Mouse (Mus musculus) retina, embryonic 14.5 days (tissue): ENCODE results near the gene H2-Ke6.
A peak's percentile ranks its signal among the peaks of the same experiment; 100 is the strongest.

Experiments used
- DNase-seq: peaks from one replicate; pipeline ENCODE4 v3.0.0-alpha.2; 2015; ENCODE audit warnings: low spot score

H2-Ke6 gene

GRCm38 (mm10) chr17:34027656-34028223, at the start of gene H2-Ke6:
Gene H2-Ke6, minus strand, starts transcription at chr17:34028060.
- peak; percentile 96 for DNase-seq

GRCm38 (mm10) chr17:34077549-34077948, 49.7 kb upstream of the H2-Ke6 start:
- peak; percentile 95 for DNase-seq

- DNase-seq: peak; percentile 81
Measured at GRCm38 (mm10) chr17:34075271-34075670, 47.4 kb upstream of the H2-Ke6 start.

- no peak for DNase-seq
Measured at GRCm38 (mm10) chr17:34072091-34072490, 44.2 kb upstream of the H2-Ke6 start.

- DNase-seq: no peak
Measured at GRCm38 (mm10) chr17:34068864-34069263, 41.0 kb upstream of the H2-Ke6 start.

GRCm38 (mm10) chr17:34057224-34057623, 29.4 kb upstream of the H2-Ke6 start:
- no peak for DNase-seq

- DNase-seq: no peak
Measured at GRCm38 (mm10) chr17:34047404-34048050, 19.7 kb upstream of the H2-Ke6 start.

- DNase-seq: no peak
Measured at GRCm38 (mm10) chr17:34045941-34046340, 18.1 kb upstream of the H2-Ke6 start.

GRCm38 (mm10) chr17:34039562-34040450, 11.9 kb upstream of the H2-Ke6 start:
- no peak for DNase-seq

GRCm38 (mm10) chr17:34038878-34039561, 11.2 kb upstream of the H2-Ke6 start, which contains the start of gene Col11a2:
Gene Col11a2, plus strand, starts transcription at chr17:34039437.
- peak; percentile 42 for DNase-seq

- no peak for DNase-seq
Measured at GRCm38 (mm10) chr17:34038440-34038839, 10.6 kb upstream of the H2-Ke6 start.

GRCm38 (mm10) chr17:34037241-34037640, 9.4 kb upstream of the H2-Ke6 start:
- DNase-seq: no peak

- DNase-seq: no peak
Measured at GRCm38 (mm10) chr17:34036647-34037046, 8.8 kb upstream of the H2-Ke6 start.

GRCm38 (mm10) chr17:34035517-34035916, 7.7 kb upstream of the H2-Ke6 start:
- no peak for DNase-seq

- peak; percentile 81 for DNase-seq
Measured at GRCm38 (mm10) chr17:34034064-34034463, 6.2 kb upstream of the H2-Ke6 start.

- DNase-seq: no peak
Measured at GRCm38 (mm10) chr17:34033441-34033840, 5.6 kb upstream of the H2-Ke6 start.

- no peak for DNase-seq
Measured at GRCm38 (mm10) chr17:34032806-34033205, 4.9 kb upstream of the H2-Ke6 start.

- DNase-seq: no peak
Measured at GRCm38 (mm10) chr17:34032174-34032632, 4.3 kb upstream of the H2-Ke6 start.

GRCm38 (mm10) chr17:34031465-34032173, 3.8 kb upstream of the H2-Ke6 start, which contains the start of the genes Slc39a7 and Rxrb:
Gene Slc39a7, minus strand, starts transcription at chr17:34031682.
Gene Rxrb, plus strand, starts transcription at chr17:34031812.
- peak; percentile 97 for DNase-seq

GRCm38 (mm10) chr17:34030861-34031326, 3.0 kb upstream of the H2-Ke6 start:
- DNase-seq: no peak
